In the genomic region with DNA sequence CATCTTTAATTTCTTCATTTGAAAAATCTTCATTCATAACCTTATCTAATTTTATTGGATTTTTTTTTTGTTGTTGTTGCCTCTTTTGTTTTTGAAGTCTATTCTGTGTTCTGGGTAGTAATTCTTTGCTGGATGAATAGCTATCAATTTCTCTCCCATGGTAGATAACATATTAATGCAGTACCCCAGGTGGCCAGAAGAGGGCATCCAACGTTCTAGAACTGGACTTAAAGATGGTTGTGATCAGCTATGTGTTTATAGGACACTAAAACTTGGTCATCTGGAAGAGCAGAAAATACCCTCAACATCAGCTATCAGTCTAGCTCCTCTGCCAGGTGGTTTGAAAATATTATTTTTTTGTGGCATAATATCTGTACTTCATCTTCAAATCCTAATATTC, we compare ENCODE assay signal across 8 mouse cellular contexts.
DNase-seq lines count a peak whose midpoint lies in the region; ATAC-seq and TF ChIP-seq lines count a peak whose summit lies in the region.
"Not testable (repeated sequence)": the region's sequence is repeated elsewhere in the genome, so short reads cannot be mapped to it uniquely, and the experiment has no call there.

No protein-coding gene starts in this region.

- TF ChIP-seq EP300 in MEL (IDR thresholded peaks at IDR 0.05; ENCODE audit: low read depth in 1 of 2, low read length in 2 of 2), result not testable (repeated sequence)

- not testable (repeated sequence) for H3K4me1 ChIP-seq in MEL (ENCODE audit: control insufficient read depth in 1 of 2, insufficient read depth in 2 of 2, low read length in 2 of 2); kidney, adult 2 months (ENCODE audit: control insufficient read depth, insufficient read depth, low read length)

- under 1% methylated on average over 1 of the region's 1 CpGs for WGBS in kidney, adult 2 months

- TF ChIP-seq POLR2A in MEL (IDR thresholded peaks at IDR 0.05; ENCODE audit: control insufficient read depth in 1 of 2, insufficient read depth in 1 of 2, low read depth in 1 of 2, low read length in 2 of 2, poor library complexity in 1 of 2); kidney, adult 2 months (IDR thresholded peaks at IDR 0.05; ENCODE audit: low read depth, low read length): not testable (repeated sequence)

- H3K4me3 ChIP-seq in MEL (ENCODE audit: control insufficient read depth in 1 of 2, insufficient read depth in 1 of 2, low read depth in 2 of 2, low read length in 2 of 2); gastrocnemius, adult 2 months; kidney, adult 2 months (ENCODE audit: insufficient read depth, low read depth, low read length): not testable (repeated sequence)

- H3K9me3 ChIP-seq in MEL (replicated peaks; ENCODE audit: insufficient read depth, low read length), result not testable (repeated sequence)

- TF ChIP-seq CTCF in MEL (IDR thresholded peaks at IDR 0.05 in 2 of 3, conservative IDR thresholded peaks at IDR 0.05 in 1 of 3; ENCODE audit: control insufficient read depth in 1 of 3, insufficient read depth in 1 of 3, low read depth in 2 of 3, low read length in 3 of 3, poor library complexity in 1 of 3, severe bottlenecking in 1 of 3), result peak; percentile 5 to 66 (median 58); a peak in 4 of 6 replicates
- TF ChIP-seq CTCF in gastrocnemius, adult 2 months (IDR thresholded peaks at IDR 0.05), result peak; percentile 31; the same call in 1 of the 2 replicates
- not testable (repeated sequence) for TF ChIP-seq CTCF in kidney, adult 2 months (conservative IDR thresholded peaks at IDR 0.05; ENCODE audit: insufficient read depth, insufficient read length, low read depth, low read length)

- 0 out of 2 replicates have a peak, but pooled peaks have one; percentile 22 for ATAC-seq in megakaryocyte, adult 5-6 weeks (ENCODE audit: poor library complexity, severe bottlenecking)

- not testable (repeated sequence) for H3K9ac ChIP-seq in MEL (ENCODE audit: control insufficient read depth, low read depth, low read length, poor library complexity, severe bottlenecking)

- not testable (repeated sequence) for H3K27me3 ChIP-seq in MEL (ENCODE audit: control insufficient read depth in 1 of 2, insufficient read depth in 2 of 2, low read length in 2 of 2); kidney, adult 2 months (replicated peaks; ENCODE audit: control insufficient read depth, insufficient read depth, low read length)

- DNase-seq in B cell, adult 2 months, result peak; percentile 29 to 45
- DNase-seq in MEL (ENCODE audit: low read depth, low spot score), result peak; percentile 62
- DNase-seq in adrenal gland, postnatal 10 days, result peak; percentile 45
- DNase-seq in gastrocnemius, adult 2 months, result not testable (repeated sequence)
- DNase-seq in kidney, adult 2 months, result peak; percentile 18
- peak; percentile 12 for DNase-seq in left cerebral cortex, postnatal 4 days
- peak; percentile 4 for DNase-seq in yolk sac, embryonic 10.5 days (ENCODE audit: low spot score)

- peak; percentile 59 for TF ChIP-seq RAD21 in MEL (IDR thresholded peaks at IDR 0.05; ENCODE audit: low read depth, low read length)

- not testable (repeated sequence) for H3K79me2 ChIP-seq in MEL (ENCODE audit: control insufficient read depth, insufficient read depth, low read length, poor library complexity)

- intact Hi-C loops in gastrocnemius, adult 2 months (cut with DNase I); left cerebral cortex, postnatal 4 days (cut with DNase I): not testable (repeated sequence)

- not testable (repeated sequence) for H3K27ac ChIP-seq in MEL (ENCODE audit: control insufficient read depth, low read depth, low read length); gastrocnemius, adult 2 months; kidney, adult 2 months (ENCODE audit: insufficient read depth, low read depth, low read length)

- H3K36me3 ChIP-seq in MEL (ENCODE audit: control insufficient read depth in 1 of 2, insufficient read depth in 2 of 2, low read length in 2 of 2); kidney, adult 2 months (ENCODE audit: control insufficient read depth, insufficient read depth, low read length): not testable (repeated sequence)

TF ChIP-seq in MEL, 35 proteins besides CTCF, POLR2A, EP300 and RAD21:
- TF ChIP-seq SMC3 (IDR thresholded peaks at IDR 0.05; ENCODE audit: low read depth, low read length) (peak; percentile 71), ZC3H11A (IDR thresholded peaks at IDR 0.05; ENCODE audit: low read depth, low read length) (peak; percentile 37; the same call in 1 of the 2 replicates)
